In the genomic region with DNA sequence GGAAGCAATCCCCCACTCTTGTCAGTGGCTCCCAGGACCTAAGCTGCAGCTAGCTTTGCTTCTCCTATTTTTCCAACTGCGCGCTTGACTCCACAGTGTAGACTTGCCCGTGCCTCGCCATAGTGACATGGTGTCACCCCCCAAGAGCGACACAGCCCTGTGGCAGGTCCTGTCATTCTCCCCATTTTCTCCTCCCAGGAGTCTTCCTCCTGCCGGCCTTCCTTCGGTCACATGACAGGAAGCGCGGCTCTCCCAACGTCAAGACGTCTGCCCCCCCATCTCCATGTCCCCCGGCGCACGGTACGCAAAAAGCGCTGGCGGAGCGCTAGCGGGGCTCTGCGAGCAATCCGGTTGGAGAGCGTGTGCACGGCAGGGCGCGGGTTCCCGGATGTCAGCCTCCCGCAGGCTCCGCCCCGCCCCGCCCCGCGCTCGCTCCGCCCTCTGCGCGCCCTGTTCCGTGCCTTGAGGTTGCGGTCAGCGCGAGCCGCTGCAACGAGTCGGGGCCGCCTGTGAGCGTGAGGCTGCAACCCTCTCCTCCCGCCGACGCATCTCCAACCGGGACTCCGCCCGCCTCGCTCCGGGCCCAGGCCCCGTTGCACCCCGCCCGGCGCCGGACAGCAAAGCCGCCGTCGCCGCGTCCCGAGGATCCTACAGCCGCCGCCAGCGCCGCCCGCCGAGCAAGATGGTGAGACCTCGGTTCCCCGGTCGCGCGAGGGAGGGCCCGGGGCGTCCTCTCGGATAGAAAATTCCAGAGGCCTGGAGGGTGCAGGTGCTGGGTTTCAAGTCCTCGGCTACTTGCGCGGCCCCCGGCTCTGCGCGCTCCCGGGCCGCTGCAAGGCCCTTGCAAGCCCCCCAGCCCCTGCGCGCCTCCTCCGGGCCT, we compare ENCODE assay signal across 8 mouse cellular contexts. TPM values are rescaled to one million over a fixed set of nuclear protein-coding genes. Genes with fewer than 3 reads are reported as not detected.
A peak's percentile ranks its signal among the peaks of the same experiment; 100 is the strongest.
DNase-seq lines count a peak whose midpoint lies in the region; ATAC-seq and TF ChIP-seq lines count a peak whose summit lies in the region.

A gene (plus strand): TSS at position 406 of the 880 bp plus-strand sequence.

- under 1% methylated on average over 80 of the region's 89 CpGs for WGBS in heart, embryonic 12.5 days
- under 1% methylated on average over 81 of the region's 89 CpGs for WGBS in kidney, postnatal 0 days
- WGBS in liver, embryonic 11.5 days = under 1% methylated on average over 84 of the region's 89 CpGs
- 1% methylated on average over 86 of the region's 89 CpGs for WGBS in stomach, embryonic 14.5 days

- peak within 1 kb of the TSS; percentile 87 for H3K4me2 ChIP-seq in heart, embryonic 12.5 days
- H3K4me2 ChIP-seq in kidney, postnatal 0 days (ENCODE audit: low read length) = peak within 1 kb of the TSS; percentile 68
- peak within 1 kb of the TSS; percentile 76 for H3K4me2 ChIP-seq in liver, embryonic 11.5 days
- peak within 1 kb of the TSS; percentile 68 for H3K4me2 ChIP-seq in stomach, embryonic 14.5 days (replicated peaks; ENCODE audit: low read depth, low read length)

- H3K27me3 ChIP-seq in heart, embryonic 12.5 days (replicated peaks) = no peaks in the 10 kb centered on the region
- H3K27me3 ChIP-seq in kidney, postnatal 0 days (ENCODE audit: insufficient read depth, low read length) = no peaks in the 10 kb centered on the region
- H3K27me3 ChIP-seq in liver, embryonic 11.5 days (replicated peaks; ENCODE audit: control insufficient read depth, insufficient read depth, low read length) = no peaks in the 10 kb centered on the region
- no peaks in the 10 kb centered on the region for H3K27me3 ChIP-seq in stomach, embryonic 14.5 days (ENCODE audit: control insufficient read depth, insufficient read depth, low read length)

- TF ChIP-seq CTCF in kidney, postnatal 0 days (IDR thresholded peaks at IDR 0.05; ENCODE audit: low read depth) = no peak; the same call in 1 of the 2 replicates

- ATAC-seq in erythroid progenitor cell, adult 5-6 weeks (replicated peaks; ENCODE audit: low FRiP score, poor library complexity, severe bottlenecking) = peak; percentile 95
- peak; percentile 99 for ATAC-seq in heart, embryonic 12.5 days (ENCODE audit: insufficient number of reproducible peaks, low FRiP score)
- ATAC-seq in kidney, postnatal 0 days (replicated peaks; ENCODE audit: low FRiP score, low read depth) = peak; percentile 99
- ATAC-seq in liver, embryonic 11.5 days (replicated peaks; ENCODE audit: low FRiP score) = peak; percentile 96
- peak; percentile 96 for ATAC-seq in stomach, embryonic 14.5 days (ENCODE audit: insufficient number of reproducible peaks, insufficient read depth, low FRiP score, low read depth)

- peak within 1 kb of the TSS; percentile 96 for H3K27ac ChIP-seq in heart, embryonic 12.5 days (ENCODE audit: poor library complexity, severe bottlenecking)
- peak within 1 kb of the TSS; percentile 97 for H3K27ac ChIP-seq in kidney, postnatal 0 days
- H3K27ac ChIP-seq in liver, embryonic 11.5 days (ENCODE audit: low read depth, low read length) = peak within 1 kb of the TSS; percentile 98
- H3K27ac ChIP-seq in stomach, embryonic 14.5 days (ENCODE audit: low read length) = peak within 1 kb of the TSS; percentile 96

- peak; percentile 96 for DNase-seq in CD4-positive helper T cell, adult 2 months (ENCODE audit: low read depth, low spot score)
- DNase-seq in brain, embryonic 18.5 days (ENCODE audit: low read depth, low spot score) = peak; percentile 95
- DNase-seq in kidney, postnatal 0 days (ENCODE audit: low spot score) = peak; percentile 98
- peak; percentile 95 for DNase-seq in liver, embryonic 11.5 days (ENCODE audit: low spot score)
- DNase-seq in naive thymus-derived CD4-positive, alpha-beta T cell, adult 2 months (ENCODE audit: low read depth) = peak; percentile 96

- H3K9ac ChIP-seq in heart, embryonic 12.5 days = peak within 1 kb of the TSS; percentile 98
- peak within 1 kb of the TSS; percentile 99 for H3K9ac ChIP-seq in kidney, postnatal 0 days (ENCODE audit: low read depth, low read length)
- peak within 1 kb of the TSS; percentile 97 for H3K9ac ChIP-seq in liver, embryonic 11.5 days (ENCODE audit: low read depth, low read length)
- H3K9ac ChIP-seq in stomach, embryonic 14.5 days (replicated peaks; ENCODE audit: low read depth, low read length) = peak within 1 kb of the TSS; percentile 97

- no peaks in the 10 kb centered on the region for H3K36me3 ChIP-seq in heart, embryonic 12.5 days
- H3K36me3 ChIP-seq in kidney, postnatal 0 days (ENCODE audit: insufficient read depth, low read length) = no peaks in the 10 kb centered on the region
- H3K36me3 ChIP-seq in liver, embryonic 11.5 days (ENCODE audit: control insufficient read depth, insufficient read depth, low read length) = peaks cover 2% of the 10 kb centered on the region; the same call in 1 of the 2 replicates
- no peaks in the 10 kb centered on the region for H3K36me3 ChIP-seq in stomach, embryonic 14.5 days (ENCODE audit: control insufficient read depth, insufficient read depth, low read length)

- H3K4me3 ChIP-seq in heart, embryonic 12.5 days = peak within 1 kb of the TSS; percentile 94
- peak within 1 kb of the TSS; percentile 99 for H3K4me3 ChIP-seq in kidney, postnatal 0 days (replicated peaks; ENCODE audit: low read depth, low read length)
- H3K4me3 ChIP-seq in liver, embryonic 11.5 days (ENCODE audit: low read depth, low read length) = peak within 1 kb of the TSS; percentile 98
- H3K4me3 ChIP-seq in stomach, embryonic 14.5 days (ENCODE audit: low read depth, low read length) = peak within 1 kb of the TSS; percentile 75

- no peaks in the 10 kb centered on the region for H3K9me3 ChIP-seq in heart, embryonic 12.5 days (replicated peaks)
- no peaks in the 10 kb centered on the region for H3K9me3 ChIP-seq in kidney, postnatal 0 days (replicated peaks; ENCODE audit: low read length)
- no peaks in the 10 kb centered on the region for H3K9me3 ChIP-seq in liver, embryonic 11.5 days (ENCODE audit: control insufficient read depth, low read length)
- H3K9me3 ChIP-seq in stomach, embryonic 14.5 days (ENCODE audit: control insufficient read depth, low read depth, low read length) = no peaks in the 10 kb centered on the region

- peaks cover 19% of the 10 kb centered on the region for H3K4me1 ChIP-seq in heart, embryonic 12.5 days (replicated peaks)
- peaks cover 10% of the 10 kb centered on the region for H3K4me1 ChIP-seq in kidney, postnatal 0 days (replicated peaks; ENCODE audit: insufficient read depth, low read length)
- H3K4me1 ChIP-seq in liver, embryonic 11.5 days (replicated peaks; ENCODE audit: control insufficient read depth, insufficient read depth, low read length) = peaks cover 18% of the 10 kb centered on the region
- peaks cover 22% of the 10 kb centered on the region; the same call in 1 of the 2 replicates for H3K4me1 ChIP-seq in stomach, embryonic 14.5 days (ENCODE audit: control insufficient read depth, insufficient read depth, low read length)

RNA-seq across cellular contexts. Expression of the gene that starts here (rescaled TPM):
- 26.0 and 28.1 TPM in 2 replicates for total RNA-seq in erythroid progenitor cell, adult 5-6 weeks (2015; ENCODE audit: low replicate concordance)
- total RNA-seq in erythroid progenitor cell, adult 5-6 weeks (2017; ENCODE audit: low replicate concordance) = 20.2 and 20.4 TPM in 2 replicates
- 85.1 and 87.1 TPM in 2 replicates for polyA plus RNA-seq in heart, embryonic 12.5 days (2016; fragmentation: Nextera tagmentation; extraction: Ambion mirVana)
- polyA plus RNA-seq in kidney, postnatal 0 days (2015; fragmentation: Nextera tagmentation; extraction: Ambion mirVana) = 103 and 105 TPM in 2 replicates
- polyA plus RNA-seq in liver, embryonic 11.5 days (2014; fragmentation: Nextera tagmentation; extraction: Ambion mirVana) = 79.5 and 88.8 TPM in 2 replicates
- polyA plus RNA-seq in stomach, embryonic 14.5 days (2014; fragmentation: Nextera tagmentation; extraction: Ambion mirVana) = 83.9 and 97.0 TPM in 2 replicates

Comparison
In these comparisons a context has a peak if more than half of its experiments do, and no peak if none do; other contexts are left out.
1. Peak in every context shown above with its lines: DNase-seq, ATAC-seq, H3K4me3 ChIP-seq and H3K27ac ChIP-seq.